Mouse (Mus musculus) adrenal gland, adult 2 months (tissue): ENCODE measurements around the gene Map3k11. TPM values are rescaled to one million over a fixed set of nuclear protein-coding genes. Genes with fewer than 3 reads are reported as not detected.
"Not testable (repeated sequence)": the region's sequence is repeated elsewhere in the genome, so short reads cannot be mapped to it uniquely, and the experiment has no call there.

ENCODE experiments used
- DNase-seq: peaks from one replicate; pipeline ENCODE4 v3.0.0; 2021
- polyA plus RNA-seq: library from polyadenylated mRNA; depleted of rRNA; stranded (reverse); fragments of >200 nt; gene quantifications from 2 replicates; pipeline ENCODE4 v1.2.3, GENCODE M21; 2012
- total RNA-seq, 2 experiments: library from RNA; stranded (reverse); gene quantifications; 2 replicates each; pipeline ENCODE4 v1.2.3; 2021

Gene Map3k11
- total and polyA plus RNA-seq, 3 experiments, result 42.6 to 102 (median 44.2) TPM

GRCm38 (mm10) chr19:5666386-5666785 lies 22.2 kb upstream of the Map3k11 start:
- DNase-seq, result no peak

GRCm38 (mm10) chr19:5668372-5668771 lies 20.2 kb upstream of the Map3k11 start:
- peak; percentile 49 for DNase-seq

GRCm38 (mm10) chr19:5680432-5680831 lies 8.1 kb upstream of the Map3k11 start:
- DNase-seq, result peak; percentile 86

- DNase-seq, result no peak
These were observed 4.3 kb upstream of the Map3k11 start for GRCm38 (mm10) chr19:5684236-5684635.

GRCm38 (mm10) chr19:5684985-5685384 lies 3.6 kb upstream of the Map3k11 start:
- DNase-seq, result no peak

GRCm38 (mm10) chr19:5685431-5685830 lies 3.1 kb upstream of the Map3k11 start:
- DNase-seq, result no peak

- DNase-seq, result no peak
These were observed 2.7 kb upstream of the Map3k11 start for GRCm38 (mm10) chr19:5685861-5686260.

- no peak for DNase-seq
These were observed 2.1 kb upstream of the Map3k11 start for GRCm38 (mm10) chr19:5686437-5686836.

GRCm38 (mm10) chr19:5686954-5687353 lies 1.6 kb upstream of the Map3k11 start:
- not testable (repeated sequence) for DNase-seq

- no peak for DNase-seq
These were observed 804 bp upstream of the Map3k11 start for GRCm38 (mm10) chr19:5687738-5688137.

GRCm38 (mm10) chr19:5689088-5689428 lies 516 bp downstream of the Map3k11 start:
- no peak for DNase-seq

- peak; percentile 94 for DNase-seq
These were observed 1.2 kb downstream of the Map3k11 start for GRCm38 (mm10) chr19:5689565-5690342.

- DNase-seq, result no peak
These were observed 1.8 kb downstream of the Map3k11 start for GRCm38 (mm10) chr19:5690343-5690735.

- no peak for DNase-seq
These were observed 3.1 kb downstream of the Map3k11 start for GRCm38 (mm10) chr19:5691601-5692000.

- DNase-seq, result peak; percentile 75
These were observed 3.8 kb downstream of the Map3k11 start for GRCm38 (mm10) chr19:5692086-5692912.

GRCm38 (mm10) chr19:5692913-5693396 lies 4.4 kb downstream of the Map3k11 start:
- no peak for DNase-seq

- no peak for DNase-seq
These were observed 5.3 kb downstream of the Map3k11 start for GRCm38 (mm10) chr19:5693801-5694200.

GRCm38 (mm10) chr19:5695849-5696462 lies 7.4 kb downstream of the Map3k11 start:
- DNase-seq, result no peak

- no peak for DNase-seq
These were observed 15.7 kb downstream of the Map3k11 start, which contains the start of gene Kcnk7 for GRCm38 (mm10) chr19:5704163-5704800. Kcnk7 (plus strand) TSS chr19:5704367.

GRCm38 (mm10) chr19:5704801-5705571 lies 16.4 kb downstream of the Map3k11 start:
- DNase-seq, result no peak

GRCm38 (mm10) chr19:5710068-5710467 lies 21.5 kb downstream of the Map3k11 start:
- DNase-seq, result no peak
